Mouse (Mus musculus) MEL (cell line): Measurements from ENCODE around the gene Ncoa7. TPM values are rescaled to one million over a fixed set of nuclear protein-coding genes. Genes with fewer than 3 reads are reported as not detected.

Experiments
- DNase-seq: peaks from one replicate; pipeline ENCODE4 v3.0.0; 2011; ENCODE audit warnings: low read depth, low spot score
- H3K27ac ChIP-seq: 2 replicates; pipeline ENCODE4 v1.5.1; 2012; ENCODE audit warnings: low read depth, mild to moderate bottlenecking, control low read depth, low read length, moderate library complexity; ENCODE audit not compliant: control insufficient read depth
- H3K27me3 ChIP-seq, 2 experiments: fragments of 150-350 bp in 1 of 2; sonication (generic) in 1 of 2; 2 replicates each; pipeline ENCODE4 v1.6.1; 2012; ENCODE audit warnings: low read length in 2 of 2, mild to moderate bottlenecking in 2 of 2, improper control_type of control experiment in 1 of 2, moderate library complexity in 1 of 2; ENCODE audit not compliant: insufficient read depth in 2 of 2, control insufficient read depth in 1 of 2
- H3K36me3 ChIP-seq, 2 experiments: 2 replicates each; pipeline ENCODE4 v1.6.1; 2012 to 2014; ENCODE audit warnings: low read length in 2 of 2, improper control_type of control experiment in 1 of 2, inconsistent platforms in 1 of 2, mild to moderate bottlenecking in 1 of 2; ENCODE audit not compliant: insufficient read depth in 2 of 2, control insufficient read depth in 1 of 2
- H3K4me1 ChIP-seq, 2 experiments: fragments of 150-350 bp in 1 of 2; sonication (generic) in 1 of 2; 2 replicates each; pipeline ENCODE4 v1.6.1; 2012; ENCODE audit warnings: low read length in 2 of 2, improper control_type of control experiment in 1 of 2, mild to moderate bottlenecking in 1 of 2; ENCODE audit not compliant: insufficient read depth in 2 of 2, control insufficient read depth in 1 of 2
- H3K4me3 ChIP-seq, 2 experiments: fragments of 150-350 bp in 1 of 2; sonication (generic) in 1 of 2; 2 replicates each; pipeline ENCODE4 v1.5.1; 2012; ENCODE audit warnings: low read depth in 2 of 2, low read length in 2 of 2, mild to moderate bottlenecking in 2 of 2, moderate library complexity in 2 of 2, control low read depth in 1 of 2, improper control_type of control experiment in 1 of 2; ENCODE audit not compliant: control insufficient read depth in 1 of 2, insufficient read depth in 1 of 2
- H3K79me2 ChIP-seq: 2 replicates; pipeline ENCODE4 v1.6.1; 2012; ENCODE audit warnings: mild to moderate bottlenecking, low read length, moderate library complexity; ENCODE audit not compliant: control insufficient read depth, poor library complexity, insufficient read depth
- H3K9ac ChIP-seq: 2 replicates; pipeline ENCODE4 v1.6.1; 2012; ENCODE audit warnings: low read depth, mild to moderate bottlenecking, control low read depth, low read length, moderate library complexity; ENCODE audit not compliant: control insufficient read depth, poor library complexity, severe bottlenecking
- H3K9me3 ChIP-seq: fragments of 150-350 bp; sonication (generic); replicated peaks from 2 replicates; pipeline ENCODE4 v1.6.1; 2012; ENCODE audit warnings: mild to moderate bottlenecking, low read length, improper control_type of control experiment, moderate library complexity; ENCODE audit not compliant: insufficient read depth
- BHLHE40 ChIP-seq: IDR thresholded peaks from 2 replicates; pipeline ENCODE4 v1.6.1; 2012; ENCODE audit warnings: low read depth, mild to moderate bottlenecking, inconsistent platforms, low read length, improper control_type of control experiment, borderline replicate concordance
- CHD1 ChIP-seq: IDR thresholded peaks from 2 replicates; pipeline ENCODE4 v1.6.1; 2012; ENCODE audit warnings: low read depth, mild to moderate bottlenecking, inconsistent platforms, low read length, improper control_type of control experiment
- CHD2 ChIP-seq: IDR thresholded peaks from 2 replicates; pipeline ENCODE4 v1.6.1; 2011; ENCODE audit warnings: low read length, improper control_type of control experiment
- CTCF ChIP-seq, 3 experiments: IDR thresholded peaks in 2 of 3; conservative IDR thresholded peaks in 1 of 3; 2 replicates each; pipeline ENCODE4 v1.5.1; 2011 to 2012; ENCODE audit warnings: low read length in 3 of 3, low read depth in 2 of 3, mild to moderate bottlenecking in 2 of 3, improper control_type of control experiment in 1 of 3, inconsistent platforms in 1 of 3, mixed read lengths in 1 of 3, moderate library complexity in 1 of 3; ENCODE audit not compliant: control insufficient read depth in 1 of 3, insufficient read depth in 1 of 3, poor library complexity in 1 of 3, severe bottlenecking in 1 of 3
- E2F4 ChIP-seq: IDR thresholded peaks from 2 replicates; pipeline ENCODE4 v1.6.1; 2011; ENCODE audit warnings: low read depth, low read length, improper control_type of control experiment, borderline replicate concordance
- ELF1 ChIP-seq: IDR thresholded peaks from 2 replicates; pipeline ENCODE4 v1.6.1; 2014; ENCODE audit warnings: low read depth, mild to moderate bottlenecking, inconsistent platforms, low read length, improper control_type of control experiment, moderate library complexity
- EP300 ChIP-seq, 2 experiments: IDR thresholded peaks; 2 replicates each; pipeline ENCODE4 v1.6.1; 2011; ENCODE audit warnings: improper control_type of control experiment in 2 of 2, low read length in 2 of 2, low read depth in 1 of 2, mild to moderate bottlenecking in 1 of 2
- ETS1 ChIP-seq: IDR thresholded peaks from 2 replicates; pipeline ENCODE4 v1.6.1; 2012; ENCODE audit warnings: low read depth, mild to moderate bottlenecking, inconsistent platforms, low read length, improper control_type of control experiment, moderate library complexity
- GABPA ChIP-seq: IDR thresholded peaks from 2 replicates; pipeline ENCODE4 v1.6.1; 2012; ENCODE audit warnings: low read depth, mild to moderate bottlenecking, inconsistent platforms, low read length, improper control_type of control experiment, moderate library complexity
- GATA1 ChIP-seq: IDR thresholded peaks from 2 replicates; pipeline ENCODE4 v1.6.1; 2011; ENCODE audit warnings: low read depth, low read length, improper control_type of control experiment
- HCFC1 ChIP-seq: IDR thresholded peaks from 2 replicates; pipeline ENCODE4 v1.6.1; 2012; ENCODE audit warnings: low read depth, mild to moderate bottlenecking, inconsistent platforms, low read length, improper control_type of control experiment, moderate library complexity
- JUND ChIP-seq: IDR thresholded peaks from 2 replicates; pipeline ENCODE4 v1.6.1; 2011; ENCODE audit warnings: low read depth, mild to moderate bottlenecking, improper control_type of control experiment, low read length
- KAT2A ChIP-seq: conservative IDR thresholded peaks from 2 replicates; pipeline ENCODE4 v1.6.1; 2012; ENCODE audit warnings: low read depth, low read length, improper control_type of control experiment, inconsistent platforms
- MAFK ChIP-seq: IDR thresholded peaks from 2 replicates; pipeline ENCODE4 v1.6.1; 2011; ENCODE audit warnings: low read depth, mild to moderate bottlenecking, low read length, improper control_type of control experiment, borderline replicate concordance
- MAX ChIP-seq: IDR thresholded peaks from 2 replicates; pipeline ENCODE4 v1.6.1; 2011; ENCODE audit warnings: low read length, improper control_type of control experiment
- MAZ ChIP-seq: IDR thresholded peaks from 2 replicates; pipeline ENCODE4 v1.6.1; 2012; ENCODE audit warnings: low read depth, mild to moderate bottlenecking, inconsistent platforms, low read length, improper control_type of control experiment
- MEF2A ChIP-seq: IDR thresholded peaks from 2 replicates; pipeline ENCODE4 v1.6.1; 2014; ENCODE audit warnings: low read depth, mild to moderate bottlenecking, inconsistent platforms, low read length, improper control_type of control experiment; ENCODE audit not compliant: poor library complexity, insufficient replicate concordance, severe bottlenecking; ENCODE audit errors: extremely low read depth
- MXI1 ChIP-seq: IDR thresholded peaks from 2 replicates; pipeline ENCODE4 v1.6.1; 2011; ENCODE audit warnings: mild to moderate bottlenecking, low read depth, low read length, improper control_type of control experiment
- MYB ChIP-seq: IDR thresholded peaks from 2 replicates; pipeline ENCODE4 v1.6.1; 2011; ENCODE audit warnings: mild to moderate bottlenecking, low read depth, low read length, improper control_type of control experiment
- MYC ChIP-seq: IDR thresholded peaks from 2 replicates; pipeline ENCODE4 v1.6.1; 2011; ENCODE audit warnings: low read depth, mild to moderate bottlenecking, low read length, improper control_type of control experiment, moderate library complexity
- NELFE ChIP-seq: IDR thresholded peaks from 2 replicates; pipeline ENCODE4 v1.6.1; 2011; ENCODE audit warnings: low read depth, low read length, improper control_type of control experiment
- NRF1 ChIP-seq: IDR thresholded peaks from 2 replicates; pipeline ENCODE4 v1.6.1; 2014; ENCODE audit warnings: low read depth, mild to moderate bottlenecking, inconsistent platforms, low read length, improper control_type of control experiment, moderate library complexity; ENCODE audit not compliant: poor library complexity, insufficient read depth, severe bottlenecking
- POLR2A ChIP-seq, 2 experiments: IDR thresholded peaks; 2 replicates each; pipeline ENCODE4 v1.6.1; 2011 to 2012; ENCODE audit warnings: low read length in 2 of 2, mild to moderate bottlenecking in 2 of 2, control low read depth in 1 of 2, improper control_type of control experiment in 1 of 2, low read depth in 1 of 2, moderate library complexity in 1 of 2; ENCODE audit not compliant: control insufficient read depth in 1 of 2, insufficient read depth in 1 of 2, poor library complexity in 1 of 2
- POLR2AphosphoS2 ChIP-seq: IDR thresholded peaks from 2 replicates; pipeline ENCODE4 v1.6.1; 2011; ENCODE audit warnings: low read length, improper control_type of control experiment
- POLR2AphosphoS5 ChIP-seq: IDR thresholded peaks from 2 replicates; pipeline ENCODE4 v1.6.1; 2012; ENCODE audit warnings: low read depth, borderline replicate concordance, mild to moderate bottlenecking, inconsistent platforms, low read length, moderate library complexity, mixed read lengths
- RAD21 ChIP-seq: IDR thresholded peaks from 2 replicates; pipeline ENCODE4 v1.6.1; 2011; ENCODE audit warnings: mild to moderate bottlenecking, low read depth, low read length, improper control_type of control experiment
- RCOR1 ChIP-seq: IDR thresholded peaks from 2 replicates; pipeline ENCODE4 v1.6.1; 2012; ENCODE audit warnings: low read depth, mild to moderate bottlenecking, inconsistent platforms, low read length, improper control_type of control experiment
- SIN3A ChIP-seq: IDR thresholded peaks from 2 replicates; pipeline ENCODE4 v1.6.1; 2012; ENCODE audit warnings: low read length, improper control_type of control experiment, inconsistent platforms
- TAL1 ChIP-seq: IDR thresholded peaks from 2 replicates; pipeline ENCODE4 v1.6.1; 2012; ENCODE audit warnings: mild to moderate bottlenecking, inconsistent platforms, low read length, moderate library complexity, mixed read lengths
- TBP ChIP-seq: IDR thresholded peaks from 2 replicates; pipeline ENCODE4 v1.8.0; 2011; ENCODE audit warnings: low read depth, low read length, improper control_type of control experiment
- TCF12 ChIP-seq: IDR thresholded peaks from 2 replicates; pipeline ENCODE4 v1.6.1; 2014; ENCODE audit warnings: low read depth, mild to moderate bottlenecking, inconsistent platforms, low read length, improper control_type of control experiment, moderate library complexity
- UBTF ChIP-seq: IDR thresholded peaks from 2 replicates; pipeline ENCODE4 v1.6.1; 2012; ENCODE audit warnings: low read depth, mild to moderate bottlenecking, inconsistent platforms, low read length, improper control_type of control experiment, moderate library complexity, borderline replicate concordance; ENCODE audit not compliant: insufficient read depth
- USF1 ChIP-seq: IDR thresholded peaks from 2 replicates; pipeline ENCODE4 v1.6.1; 2014; ENCODE audit warnings: low read depth, mild to moderate bottlenecking, inconsistent platforms, low read length, improper control_type of control experiment, moderate library complexity
- USF2 ChIP-seq, 2 experiments: IDR thresholded peaks; 2 replicates each; pipeline ENCODE4 v1.6.1; 2011 to 2012; ENCODE audit warnings: improper control_type of control experiment in 2 of 2, low read length in 2 of 2, borderline replicate concordance in 1 of 2, inconsistent platforms in 1 of 2, low read depth in 1 of 2, mild to moderate bottlenecking in 1 of 2; ENCODE audit not compliant: insufficient read depth in 1 of 2
- ZC3H11A ChIP-seq: IDR thresholded peaks from 2 replicates; pipeline ENCODE4 v1.6.1; 2012; ENCODE audit warnings: low read depth, mild to moderate bottlenecking, inconsistent platforms, low read length, improper control_type of control experiment
- ZKSCAN1 ChIP-seq: IDR thresholded peaks from 2 replicates; pipeline ENCODE4 v1.6.1; 2012; ENCODE audit warnings: low read depth, mild to moderate bottlenecking, inconsistent platforms, low read length, improper control_type of control experiment, moderate library complexity
- ZMIZ1 ChIP-seq: IDR thresholded peaks from 2 replicates; pipeline ENCODE4 v1.6.1; 2012; ENCODE audit warnings: low read depth, mild to moderate bottlenecking, inconsistent platforms, low read length, improper control_type of control experiment, moderate library complexity
- ZNF384 ChIP-seq: IDR thresholded peaks from 2 replicates; pipeline ENCODE4 v1.6.1; 2012; ENCODE audit warnings: low read depth, mild to moderate bottlenecking, inconsistent platforms, low read length, improper control_type of control experiment
- polyA plus RNA-seq, 2 experiments: library from polyadenylated mRNA; stranded (reverse) in 1 of 2; unstranded in 1 of 2; fragments of >175 nt in 1 of 2; fragments of >200 nt in 1 of 2; gene quantifications; 2 replicates each; pipeline versions ENCODE4 v1.2.1 to v1.2.4; 2012; ENCODE audit warnings: low replicate concordance in 2 of 2, low read depth in 1 of 2; ENCODE audit not compliant: insufficient read length in 2 of 2, insufficient read depth in 1 of 2, missing spikeins in 1 of 2
- total RNA-seq: library from RNA; depleted of rRNA; stranded (reverse); fragments of 300-350 nt; gene quantifications from 2 replicates; pipeline ENCODE4 v1.2.3, GENCODE M21; 2012

Ncoa7 gene
- total and polyA plus RNA-seq, 3 experiments = 1.7 to 64.9 (median 4.2) TPM

GRCm38 (mm10) chr10:30600094-30600534 lies 203.0 kb downstream of the Ncoa7 start:
- Histone ChIP-seq H3K9ac (peak overlapping the region; percentile 85), H3K27me3 (no peaks in the 10 kb centered on the region), H3K27ac (peak overlapping the region; percentile 60), H3K4me1 (peaks cover 0 to 11% of the 10 kb centered on the region in 2 experiments; a peak in 2 of 4 replicates), H3K36me3 (peaks cover 9 to 18% of the 10 kb centered on the region in 2 experiments), H3K4me3 (peak overlapping the region; percentile 72 to 89), H3K9me3 (no peaks in the 10 kb centered on the region), H3K79me2 (peaks cover 22% of the 10 kb centered on the region)
- peak; percentile 74 for DNase-seq
- TF ChIP-seq RCOR1 (no peak), NELFE (no peak), TBP (no peak), UBTF (no peak), MYB (no peak), POLR2A (IDR thresholded peaks at IDR 0.05; ENCODE audit: control insufficient read depth in 1 of 2, insufficient read depth in 1 of 2, low read depth in 1 of 2, low read length in 2 of 2, poor library complexity in 1 of 2) (no peak), TCF12 (no peak), MAX (peak; percentile 90), ETS1 (no peak), MXI1 (peak; percentile 99), USF1 (peak; percentile 28; the same call in 1 of the 2 replicates), RAD21 (no peak), CHD2 (no peak), CHD1 (0 out of 2 replicates have a peak, but pooled peaks have one; percentile 71), MYC (peak; percentile 95), POLR2AphosphoS5 (no peak), MAZ (no peak), HCFC1 (no peak), NRF1 (no peak), TAL1 (no peak), MAFK (no peak), JUND (no peak), GATA1 (no peak), BHLHE40 (peak; percentile 83), MEF2A (no peak), ZC3H11A (no peak), E2F4 (no peak), EP300 (IDR thresholded peaks at IDR 0.05; ENCODE audit: low read depth in 1 of 2, low read length in 2 of 2) (0 out of 4 replicates have a peak, but pooled peaks of 1 of the 2 experiments have one; percentile 1), CTCF (IDR thresholded peaks at IDR 0.05 in 2 of 3, conservative IDR thresholded peaks at IDR 0.05 in 1 of 3; ENCODE audit: control insufficient read depth in 1 of 3, insufficient read depth in 1 of 3, low read depth in 2 of 3, low read length in 3 of 3, poor library complexity in 1 of 3, severe bottlenecking in 1 of 3) (no peak), SIN3A (peak; percentile 91), GABPA (no peak), KAT2A (no peak), ZNF384 (no peak), ZMIZ1 (no peak), POLR2AphosphoS2 (no peak), ZKSCAN1 (no peak), USF2 (IDR thresholded peaks at IDR 0.05; ENCODE audit: borderline replicate concordance in 1 of 2, insufficient read depth in 1 of 2, low read depth in 1 of 2, low read length in 2 of 2) (no peak), ELF1 (no peak)
